In genomic region chr16:33996030-33996429, GRCm38 (mm10) we compare ENCODE assay signal across 8 mouse cellular contexts. TPM values are rescaled to one million over a fixed set of nuclear protein-coding genes. Genes with fewer than 3 reads are reported as not detected.
DNase-seq lines count a peak whose midpoint lies in the region; ATAC-seq and TF ChIP-seq lines count a peak whose summit lies in the region.

No protein-coding gene starts in this region.

- no peak for TF ChIP-seq POLR2A in brain, embryonic 14.5 days (IDR thresholded peaks at IDR 0.05; ENCODE audit: borderline replicate concordance, extremely low read depth, insufficient read depth, insufficient read length, poor library complexity, severe bottlenecking)

- intact Hi-C loops in gastrocnemius, postnatal 14 days (cut with DNase I; ENCODE audit: low total_unique reads), result no loop called here

- H3K4me1 ChIP-seq in forebrain, embryonic 11.5 days (replicated peaks; ENCODE audit: control insufficient read depth, insufficient read depth, low read length), result 0 out of 2 replicates have a peak, but pooled peaks cover 3% of the 10 kb centered on the region
- peaks cover 11% of the 10 kb centered on the region; the same call in 1 of the 2 replicates for H3K4me1 ChIP-seq in forebrain, embryonic 12.5 days
- no peaks in the 10 kb centered on the region for H3K4me1 ChIP-seq in neural tube, embryonic 15.5 days
- H3K4me1 ChIP-seq in liver, postnatal 0 days (ENCODE audit: insufficient read depth), result no peaks in the 10 kb centered on the region

- H3K4me2 ChIP-seq in forebrain, embryonic 11.5 days (ENCODE audit: low read depth, low read length, severe bottlenecking), result no peak overlapping the region
- H3K4me2 ChIP-seq in forebrain, embryonic 12.5 days, result no peak overlapping the region
- H3K4me2 ChIP-seq in neural tube, embryonic 15.5 days, result no peak overlapping the region
- no peak overlapping the region for H3K4me2 ChIP-seq in liver, postnatal 0 days (ENCODE audit: low read depth, low read length)

- H3K9me3 ChIP-seq in forebrain, embryonic 11.5 days (ENCODE audit: control insufficient read depth, low read length), result no peaks in the 10 kb centered on the region
- no peaks in the 10 kb centered on the region for H3K9me3 ChIP-seq in forebrain, embryonic 12.5 days
- no peaks in the 10 kb centered on the region for H3K9me3 ChIP-seq in neural tube, embryonic 15.5 days (replicated peaks)
- no peaks in the 10 kb centered on the region for H3K9me3 ChIP-seq in liver, postnatal 0 days (ENCODE audit: low read length)

- H3K36me3 ChIP-seq in forebrain, embryonic 11.5 days (ENCODE audit: control insufficient read depth, insufficient read depth, low read length), result no peaks in the 10 kb centered on the region
- H3K36me3 ChIP-seq in forebrain, embryonic 12.5 days (replicated peaks), result no peaks in the 10 kb centered on the region
- H3K36me3 ChIP-seq in neural tube, embryonic 15.5 days, result no peaks in the 10 kb centered on the region
- H3K36me3 ChIP-seq in liver, postnatal 0 days (replicated peaks; ENCODE audit: insufficient read depth, low read length), result no peaks in the 10 kb centered on the region

- no peak overlapping the region for H3K4me3 ChIP-seq in forebrain, embryonic 11.5 days (ENCODE audit: low read depth, low read length)
- H3K4me3 ChIP-seq in forebrain, embryonic 12.5 days (replicated peaks), result no peak overlapping the region
- H3K4me3 ChIP-seq in neural tube, embryonic 15.5 days (replicated peaks), result no peak overlapping the region
- H3K4me3 ChIP-seq in liver, postnatal 0 days (ENCODE audit: low read depth, low read length), result no peak overlapping the region

- WGBS in forebrain, embryonic 11.5 days, result 12% methylated on average over 5 of the region's 5 CpGs
- WGBS in forebrain, embryonic 12.5 days, result 8% methylated on average over 5 of the region's 5 CpGs
- 5% methylated on average over 5 of the region's 5 CpGs for WGBS in neural tube, embryonic 15.5 days
- WGBS in liver, postnatal 0 days (ENCODE audit: insufficient replicate concordance), result 4% methylated on average over 5 of the region's 5 CpGs

- TF ChIP-seq EP300 in liver, postnatal 0 days (IDR thresholded peaks at IDR 0.05; ENCODE audit: low read depth), result no peak

- no peak overlapping the region for H3K27ac ChIP-seq in forebrain, embryonic 11.5 days (ENCODE audit: low read depth, low read length)
- H3K27ac ChIP-seq in forebrain, embryonic 12.5 days, result no peak overlapping the region
- no peak overlapping the region for H3K27ac ChIP-seq in neural tube, embryonic 15.5 days (replicated peaks)
- H3K27ac ChIP-seq in liver, postnatal 0 days (ENCODE audit: low read depth), result no peak overlapping the region

- no peak overlapping the region for H3K9ac ChIP-seq in forebrain, embryonic 11.5 days (ENCODE audit: low read length)
- no peak overlapping the region for H3K9ac ChIP-seq in forebrain, embryonic 12.5 days
- H3K9ac ChIP-seq in neural tube, embryonic 15.5 days (replicated peaks), result no peak overlapping the region
- no peak overlapping the region for H3K9ac ChIP-seq in liver, postnatal 0 days (replicated peaks)

- no peak for ATAC-seq in forebrain, embryonic 11.5 days (replicated peaks; ENCODE audit: low FRiP score)
- no peak for ATAC-seq in forebrain, embryonic 12.5 days (ENCODE audit: low FRiP score)
- no peak for ATAC-seq in neural tube, embryonic 15.5 days (ENCODE audit: low FRiP score)
- ATAC-seq in liver, postnatal 0 days, result 0 out of 2 replicates have a peak, but pooled peaks have one; percentile 40

- DNase-seq in forebrain, embryonic 11.5 days (ENCODE audit: low spot score), result peak; percentile 77
- peak; percentile 64 for DNase-seq in neural tube, embryonic 10.5 days (ENCODE audit: extremely low spot score, low spot score)
- peak; percentile 73 for DNase-seq in brain, embryonic 14.5 days (ENCODE audit: low read depth)
- peak; percentile 54 for DNase-seq in gastrocnemius, postnatal 14 days
- DNase-seq in liver, postnatal 0 days, result peak; percentile 79
- DNase-seq in skeletal muscle tissue, adult 2 months (ENCODE audit: low read depth, low spot score), result peak; percentile 47

- no peaks in the 10 kb centered on the region for H3K27me3 ChIP-seq in forebrain, embryonic 11.5 days (ENCODE audit: control insufficient read depth, insufficient read depth, low read length)
- H3K27me3 ChIP-seq in forebrain, embryonic 12.5 days, result no peaks in the 10 kb centered on the region
- no peaks in the 10 kb centered on the region for H3K27me3 ChIP-seq in neural tube, embryonic 15.5 days (replicated peaks)
- no peaks in the 10 kb centered on the region for H3K27me3 ChIP-seq in liver, postnatal 0 days (ENCODE audit: insufficient read depth, low read length)

- peak; percentile 82; the same call in 1 of the 2 replicates for TF ChIP-seq CTCF in brain, embryonic 14.5 days (IDR thresholded peaks at IDR 0.05; ENCODE audit: borderline replicate concordance, extremely low read depth, insufficient read depth, insufficient read length)
- TF ChIP-seq CTCF in liver, postnatal 0 days (IDR thresholded peaks at IDR 0.05; ENCODE audit: low read depth), result peak; percentile 95

RNA-seq across cellular contexts. Expression of gene Umps, which starts 29.2 kb away (rescaled TPM):
- 77.4 and 79.9 TPM in 2 replicates for polyA plus RNA-seq in forebrain, embryonic 11.5 days (2014; fragmentation: Nextera tagmentation; extraction: Ambion mirVana)
- 56.5 and 56.9 TPM in 2 replicates for polyA plus RNA-seq in forebrain, embryonic 12.5 days (2016; fragmentation: Nextera tagmentation; extraction: Ambion mirVana)
- 22.8 and 32.5 TPM in 2 replicates for polyA plus RNA-seq in neural tube, embryonic 15.5 days (2015; fragmentation: Nextera tagmentation; extraction: Ambion mirVana)
- 17.6 and 18.8 TPM in 2 replicates for polyA plus RNA-seq in brain, embryonic 14.5 days (2012; rRNA removed)
- total RNA-seq in gastrocnemius, postnatal 14 days (2021), result 1 to 10 TPM; 5.3 to 7.0 TPM
- polyA plus RNA-seq in liver, postnatal 0 days (2015; fragmentation: Nextera tagmentation; extraction: Ambion mirVana), result 16.7 and 18.6 TPM in 2 replicates
